Mouse (Mus musculus) thymus, postnatal 0 days (tissue): ENCODE results near the gene Lhfp. TPM values are rescaled to one million over a fixed set of nuclear protein-coding genes. Genes with fewer than 3 reads are reported as not detected.

Source experiments
- DNase-seq: peaks from one replicate; pipeline ENCODE4 v3.0.0-alpha.2; 2015; ENCODE audit warnings: low spot score
- polyA plus RNA-seq: library from polyadenylated mRNA; unstranded; fragments of >200 nt; fragmentation: Nextera tagmentation; extraction: Ambion mirVana; gene quantifications from 2 replicates; pipeline ENCODE4 v1.2.1, GENCODE M21; 2015

The Lhfp gene
- polyA plus RNA-seq, 1 experiment from 2014 or later = 8.1 TPM

- no peak for DNase-seq
Measured at GRCm38 (mm10) chr3:53310615-53311014, 269.3 kb downstream of the Lhfp start.

Other genes starting within 250 kb of the Lhfp start
- gene Cog6, start 24.3 kb upstream of the Lhfp start, polyA plus RNA-seq = 37.4 and 41.4 TPM in 2 replicates